Mouse (Mus musculus): ENCODE data around the gene Mrpl38. TPM values are rescaled to one million over a fixed set of nuclear protein-coding genes. Genes with fewer than 3 reads are reported as not detected.

Gene Mrpl38
- polyA plus RNA-seq, 1 experiment = 69.3 TPM

- Histone ChIP-seq H3K36me3 (ENCODE audit: control insufficient read depth, insufficient read depth, low read length, poor library complexity, severe bottlenecking) (peaks cover 2% of the 10 kb centered on the region; the same call in 1 of the 2 replicates), H3K9ac (ENCODE audit: low read depth, poor library complexity, severe bottlenecking) (no peak overlapping the region), H3K27ac (ENCODE audit: insufficient read depth, low read length) (no peak overlapping the region), H3K27me3 (ENCODE audit: control insufficient read depth, insufficient read depth, low read length, poor library complexity, severe bottlenecking) (no peaks in the 10 kb centered on the region), H3K4me1 (ENCODE audit: control insufficient read depth, insufficient read depth, low read length) (no peaks in the 10 kb centered on the region), H3K9me3 (replicated peaks; ENCODE audit: control insufficient read depth, insufficient read depth, low read length, poor library complexity, severe bottlenecking) (no peaks in the 10 kb centered on the region), H3K4me3 (ENCODE audit: low read depth, low read length) (no peak overlapping the region)
- no peak for TF ChIP-seq EP300 (IDR thresholded peaks at IDR 0.05; ENCODE audit: insufficient read depth, low read depth, low read length)
- TF ChIP-seq POLR2A (IDR thresholded peaks at IDR 0.05; ENCODE audit: insufficient read depth, low read length) = no peak
- no peak for TF ChIP-seq CTCF (IDR thresholded peaks at IDR 0.05; ENCODE audit: low read depth, low read length)
Measured at GRCm38 (mm10) chr11:116149341-116149740, 10.7 kb upstream of the Mrpl38 start.

GRCm38 (mm10) chr11:116148761-116149221 lies 10.1 kb upstream of the Mrpl38 start:
- no peaks in the 10 kb centered on the region for H3K27me3 ChIP-seq (ENCODE audit: control insufficient read depth, insufficient read depth, low read length, poor library complexity, severe bottlenecking)
- H3K27ac ChIP-seq (ENCODE audit: insufficient read depth, low read length) = no peak overlapping the region
- no peak overlapping the region for H3K4me3 ChIP-seq (ENCODE audit: low read depth, low read length)
- TF ChIP-seq POLR2A (IDR thresholded peaks at IDR 0.05; ENCODE audit: insufficient read depth, low read length) (no peak), CTCF (IDR thresholded peaks at IDR 0.05; ENCODE audit: low read depth, low read length) (no peak), EP300 (IDR thresholded peaks at IDR 0.05; ENCODE audit: insufficient read depth, low read depth, low read length) (no peak)
- peaks cover 2% of the 10 kb centered on the region; the same call in 1 of the 2 replicates for H3K36me3 ChIP-seq (ENCODE audit: control insufficient read depth, insufficient read depth, low read length, poor library complexity, severe bottlenecking)
- H3K4me1 ChIP-seq (ENCODE audit: control insufficient read depth, insufficient read depth, low read length) = no peaks in the 10 kb centered on the region
- H3K9me3 ChIP-seq (replicated peaks; ENCODE audit: control insufficient read depth, insufficient read depth, low read length, poor library complexity, severe bottlenecking) = no peaks in the 10 kb centered on the region
- H3K9ac ChIP-seq (ENCODE audit: low read depth, poor library complexity, severe bottlenecking) = no peak overlapping the region

- H3K4me3 ChIP-seq (ENCODE audit: low read depth, low read length) = no peak overlapping the region
- no peak overlapping the region for H3K27ac ChIP-seq (ENCODE audit: insufficient read depth, low read length)
- H3K9me3 ChIP-seq (replicated peaks; ENCODE audit: control insufficient read depth, insufficient read depth, low read length, poor library complexity, severe bottlenecking) = no peaks in the 10 kb centered on the region
- no peak overlapping the region for H3K9ac ChIP-seq (ENCODE audit: low read depth, poor library complexity, severe bottlenecking)
- no peaks in the 10 kb centered on the region for H3K27me3 ChIP-seq (ENCODE audit: control insufficient read depth, insufficient read depth, low read length, poor library complexity, severe bottlenecking)
- H3K36me3 ChIP-seq (ENCODE audit: control insufficient read depth, insufficient read depth, low read length, poor library complexity, severe bottlenecking) = no peaks in the 10 kb centered on the region
- peaks cover 5% of the 10 kb centered on the region for H3K4me1 ChIP-seq (ENCODE audit: control insufficient read depth, insufficient read depth, low read length)
- TF ChIP-seq POLR2A (IDR thresholded peaks at IDR 0.05; ENCODE audit: insufficient read depth, low read length) (no peak), EP300 (IDR thresholded peaks at IDR 0.05; ENCODE audit: insufficient read depth, low read depth, low read length) (no peak), CTCF (IDR thresholded peaks at IDR 0.05; ENCODE audit: low read depth, low read length) (no peak)
Measured at GRCm38 (mm10) chr11:116146294-116146985, 7.8 kb upstream of the Mrpl38 start.

GRCm38 (mm10) chr11:116145481-116146293 lies 7.0 kb upstream of the Mrpl38 start:
- Histone ChIP-seq H3K9me3 (replicated peaks; ENCODE audit: control insufficient read depth, insufficient read depth, low read length, poor library complexity, severe bottlenecking) (no peaks in the 10 kb centered on the region), H3K4me1 (ENCODE audit: control insufficient read depth, insufficient read depth, low read length) (peaks cover 5% of the 10 kb centered on the region), H3K4me3 (ENCODE audit: low read depth, low read length) (peak overlapping the region; percentile 17), H3K9ac (ENCODE audit: low read depth, poor library complexity, severe bottlenecking) (no peak overlapping the region), H3K27ac (ENCODE audit: insufficient read depth, low read length) (no peak overlapping the region), H3K27me3 (ENCODE audit: control insufficient read depth, insufficient read depth, low read length, poor library complexity, severe bottlenecking) (no peaks in the 10 kb centered on the region), H3K36me3 (ENCODE audit: control insufficient read depth, insufficient read depth, low read length, poor library complexity, severe bottlenecking) (no peaks in the 10 kb centered on the region)
- TF ChIP-seq EP300 (IDR thresholded peaks at IDR 0.05; ENCODE audit: insufficient read depth, low read depth, low read length) = no peak
- no peak for TF ChIP-seq POLR2A (IDR thresholded peaks at IDR 0.05; ENCODE audit: insufficient read depth, low read length)
- TF ChIP-seq CTCF (IDR thresholded peaks at IDR 0.05; ENCODE audit: low read depth, low read length) = no peak

GRCm38 (mm10) chr11:116143468-116143867 lies 4.8 kb upstream of the Mrpl38 start:
- TF ChIP-seq CTCF (IDR thresholded peaks at IDR 0.05; ENCODE audit: low read depth, low read length) = no peak
- no peak for TF ChIP-seq EP300 (IDR thresholded peaks at IDR 0.05; ENCODE audit: insufficient read depth, low read depth, low read length)
- TF ChIP-seq POLR2A (IDR thresholded peaks at IDR 0.05; ENCODE audit: insufficient read depth, low read length) = no peak
- peaks cover 5% of the 10 kb centered on the region for H3K4me1 ChIP-seq (ENCODE audit: control insufficient read depth, insufficient read depth, low read length)
- no peaks in the 10 kb centered on the region for H3K36me3 ChIP-seq (ENCODE audit: control insufficient read depth, insufficient read depth, low read length, poor library complexity, severe bottlenecking)
- H3K9ac ChIP-seq (ENCODE audit: low read depth, poor library complexity, severe bottlenecking) = no peak overlapping the region; the same call in 1 of the 2 replicates
- no peaks in the 10 kb centered on the region for H3K27me3 ChIP-seq (ENCODE audit: control insufficient read depth, insufficient read depth, low read length, poor library complexity, severe bottlenecking)
- no peak overlapping the region for H3K4me3 ChIP-seq (ENCODE audit: low read depth, low read length)
- H3K27ac ChIP-seq (ENCODE audit: insufficient read depth, low read length) = peak overlapping the region; percentile 96
- H3K9me3 ChIP-seq (replicated peaks; ENCODE audit: control insufficient read depth, insufficient read depth, low read length, poor library complexity, severe bottlenecking) = no peaks in the 10 kb centered on the region
